Mouse (Mus musculus) stomach, embryonic 14.5 days (tissue): ENCODE data around the gene Usp21. TPM values are rescaled to one million over a fixed set of nuclear protein-coding genes. Genes with fewer than 3 reads are reported as not detected.
"Not testable (repeated sequence)": the region's sequence is repeated elsewhere in the genome, so short reads cannot be mapped to it uniquely, and the experiment has no call there.

ENCODE experiments used
- ATAC-seq: fragments of 200-750 bp; cut with Nextera tagmentation; 2 replicates; pipeline ENCODE4 v1.8.0; 2017; ENCODE audit warnings: low read depth, moderate TSS enrichment; ENCODE audit not compliant: insufficient number of reproducible peaks, insufficient read depth, low FRiP score
- H3K27ac ChIP-seq: fragments of 300-500 bp; sonication (generic); 2 replicates; pipeline ENCODE4 v1.5.1; 2014; ENCODE audit warnings: mild to moderate bottlenecking, low read length, moderate library complexity, mixed read lengths
- H3K27me3 ChIP-seq: fragments of 300-500 bp; sonication (generic); 2 replicates; pipeline ENCODE4 v1.6.1; 2014; ENCODE audit warnings: low read length, control low read depth, mixed read lengths; ENCODE audit not compliant: control insufficient read depth, insufficient read depth
- H3K36me3 ChIP-seq: fragments of 300-500 bp; sonication (generic); 2 replicates; pipeline ENCODE4 v1.6.1; 2014; ENCODE audit warnings: mild to moderate bottlenecking, control low read depth, low read length, moderate library complexity, mixed read lengths; ENCODE audit not compliant: control insufficient read depth, insufficient read depth
- H3K4me1 ChIP-seq: fragments of 300-500 bp; sonication (generic); 2 replicates; pipeline ENCODE4 v1.6.1; 2014; ENCODE audit warnings: low read length, control low read depth, mixed read lengths; ENCODE audit not compliant: control insufficient read depth, insufficient read depth
- H3K4me2 ChIP-seq: fragments of 300-500 bp; sonication (generic); replicated peaks from 2 replicates; pipeline ENCODE4 v1.6.1; 2014; ENCODE audit warnings: low read depth, low read length, control low read depth
- H3K4me3 ChIP-seq: fragments of 300-500 bp; sonication (generic); 2 replicates; pipeline ENCODE4 v1.5.1; 2014; ENCODE audit warnings: low read depth, low read length, control low read depth
- H3K9ac ChIP-seq: fragments of 300-500 bp; sonication (generic); replicated peaks from 2 replicates; pipeline ENCODE4 v1.6.1; 2014; ENCODE audit warnings: low read depth, mild to moderate bottlenecking, control low read depth, low read length, moderate library complexity, mixed read lengths
- H3K9me3 ChIP-seq: fragments of 300-500 bp; sonication (generic); 2 replicates; pipeline ENCODE4 v1.6.1; 2016; ENCODE audit warnings: low read depth, low read length, control low read depth; ENCODE audit not compliant: control insufficient read depth
- WGBS: fragments of 180-500 bp; shearing (Covaris S2); extraction: QIAGEN DNeasy Blood & Tissue Kit; methylation state at CpG from one replicate; pipeline ENCODE4 v1.1.7; 2014; 5-methylcytosine and 5-hydroxymethylcytosine counted together
- polyA plus RNA-seq: library from polyadenylated mRNA; unstranded; fragments of >200 nt; fragmentation: Nextera tagmentation; extraction: Ambion mirVana; gene quantifications from 2 replicates; pipeline ENCODE4 v1.2.1, GENCODE M21; 2014

Usp21 gene
- polyA plus RNA-seq = 68.8 and 70.6 TPM in 2 replicates

- peak within 1 kb of the TSS; percentile 90 for H3K4me3 ChIP-seq
- peak within 1 kb of the TSS; percentile 56 for H3K4me2 ChIP-seq
- H3K27ac ChIP-seq = peak within 1 kb of the TSS; percentile 94
- H3K27me3 ChIP-seq = no peaks in the 10 kb centered on the region
- WGBS = 1% methylated on average over 47 of the region's 49 CpGs
- peak; percentile 94 for ATAC-seq
- peaks cover 13% of the 10 kb centered on the region for H3K4me1 ChIP-seq
- H3K9ac ChIP-seq = peak within 1 kb of the TSS; percentile 94
- no peaks in the 10 kb centered on the region for H3K9me3 ChIP-seq
- H3K36me3 ChIP-seq = peaks cover 47% of the 10 kb centered on the region
These were observed at the start of gene Usp21 for GRCm38 (mm10) chr1:171287136-171288081. TSS of gene Usp21 (minus strand) at chr1:171287991.

DNA sequence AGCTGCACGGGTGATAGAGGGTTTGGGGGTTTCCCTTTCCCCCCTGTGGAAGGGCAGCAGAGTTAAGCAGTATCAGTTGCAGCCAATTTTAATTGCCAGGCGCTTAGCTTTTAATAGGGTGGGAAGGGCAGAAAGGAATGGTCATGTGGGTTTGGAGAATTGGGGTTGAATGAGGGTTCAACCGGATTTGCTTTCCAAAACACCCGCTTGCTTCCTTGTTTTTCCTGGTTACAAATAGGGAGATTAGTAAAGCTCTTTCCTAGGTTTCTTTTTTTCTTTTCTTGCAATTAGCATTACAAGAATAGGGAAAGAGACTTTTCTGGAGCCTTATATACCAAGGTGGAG lies 42.4 kb upstream of the Usp21 start:
- Histone ChIP-seq H3K9ac (peak overlapping the region; percentile 90), H3K36me3 (no peaks in the 10 kb centered on the region), H3K27ac (peak overlapping the region; percentile 99), H3K27me3 (no peaks in the 10 kb centered on the region), H3K4me3 (peak overlapping the region; percentile 74), H3K4me2 (peak overlapping the region; percentile 72), H3K9me3 (no peaks in the 10 kb centered on the region), H3K4me1 (peaks cover 16% of the 10 kb centered on the region; the same call in 1 of the 2 replicates)
- 0 out of 2 replicates have a peak, but pooled peaks have one; percentile 0 for ATAC-seq
- under 1% methylated on average over 4 of the region's 4 CpGs for WGBS

GRCm38 (mm10) chr1:171329433-171330215 lies 41.8 kb upstream of the Usp21 start:
- no peaks in the 10 kb centered on the region for H3K36me3 ChIP-seq
- H3K9ac ChIP-seq = peak overlapping the region; percentile 90
- H3K4me2 ChIP-seq = peak overlapping the region; percentile 72
- peak; percentile 90 for ATAC-seq
- WGBS = under 1% methylated on average over 53 of the region's 61 CpGs
- H3K27me3 ChIP-seq = no peaks in the 10 kb centered on the region
- peak overlapping the region; percentile 74 for H3K4me3 ChIP-seq
- H3K27ac ChIP-seq = peak overlapping the region; percentile 99
- H3K9me3 ChIP-seq = no peaks in the 10 kb centered on the region
- H3K4me1 ChIP-seq = peaks cover 16% of the 10 kb centered on the region; the same call in 1 of the 2 replicates

- peak within 1 kb of the TSS; percentile 72 for H3K4me2 ChIP-seq
- WGBS = under 1% methylated on average over 45 of the region's 48 CpGs
- peak within 1 kb of the TSS; percentile 74 for H3K4me3 ChIP-seq
- no peaks in the 10 kb centered on the region for H3K27me3 ChIP-seq
- peak within 1 kb of the TSS; percentile 99 for H3K27ac ChIP-seq
- peak within 1 kb of the TSS; percentile 90 for H3K9ac ChIP-seq
- peaks cover 16% of the 10 kb centered on the region; the same call in 1 of the 2 replicates for H3K4me1 ChIP-seq
- peak; percentile 89 for ATAC-seq
- no peaks in the 10 kb centered on the region for H3K36me3 ChIP-seq
- no peaks in the 10 kb centered on the region for H3K9me3 ChIP-seq
These were observed 41.1 kb upstream of the Usp21 start, which contains the start of gene Dedd for GRCm38 (mm10) chr1:171328839-171329432. TSS of gene Dedd (plus strand) at chr1:171329145.

DNA sequence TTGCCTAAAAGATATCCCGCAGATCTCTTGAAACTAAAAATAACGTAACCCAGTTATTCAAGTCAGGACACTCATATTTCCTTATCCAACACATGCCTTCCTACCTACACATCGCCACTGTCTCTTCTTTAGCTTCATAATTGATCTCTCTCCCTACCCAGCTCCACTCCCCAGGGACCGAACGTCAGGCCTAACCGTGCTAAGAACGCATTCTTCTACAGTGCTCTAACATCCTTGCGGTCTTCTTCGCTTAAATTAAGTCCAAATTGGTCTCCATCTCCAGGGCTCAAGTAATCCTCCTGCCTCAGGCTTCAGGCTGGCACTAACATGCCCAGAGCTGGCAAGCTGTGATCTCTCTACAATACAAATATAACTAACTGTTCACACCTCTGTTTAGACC lies 40.5 kb upstream of the Usp21 start:
- H3K27me3 ChIP-seq = no peaks in the 10 kb centered on the region
- H3K4me2 ChIP-seq = peak overlapping the region; percentile 69
- peak overlapping the region; percentile 99 for H3K27ac ChIP-seq
- H3K4me1 ChIP-seq = peaks cover 16% of the 10 kb centered on the region; the same call in 1 of the 2 replicates
- H3K36me3 ChIP-seq = no peaks in the 10 kb centered on the region
- WGBS = 20% methylated on average over 9 of the region's 9 CpGs
- peak overlapping the region; percentile 74 for H3K4me3 ChIP-seq
- peak overlapping the region; percentile 90 for H3K9ac ChIP-seq
- ATAC-seq = no peak
- no peaks in the 10 kb centered on the region for H3K9me3 ChIP-seq

- H3K27me3 ChIP-seq, H3K27ac ChIP-seq, H3K9me3 ChIP-seq, H3K36me3 ChIP-seq, H3K9ac ChIP-seq, H3K4me3 ChIP-seq, H3K4me2 ChIP-seq, ATAC-seq: not testable (repeated sequence)
- peaks cover 16% of the 10 kb centered on the region; the same call in 1 of the 2 replicates for H3K4me1 ChIP-seq
- WGBS = 82% methylated on average over 4 of the region's 4 CpGs
These were observed 38.8 kb upstream of the Usp21 start for GRCm38 (mm10) chr1:171326588-171326987.

- Histone ChIP-seq H3K27ac (no peak overlapping the region), H3K4me2 (no peak overlapping the region), H3K4me3 (no peak overlapping the region), H3K9me3 (no peaks in the 10 kb centered on the region), H3K4me1 (peaks cover 9% of the 10 kb centered on the region; the same call in 1 of the 2 replicates), H3K27me3 (no peaks in the 10 kb centered on the region), H3K36me3 (no peaks in the 10 kb centered on the region), H3K9ac (no peak overlapping the region)
- no peak for ATAC-seq
- WGBS = 88% methylated on average over 2 of the region's 2 CpGs
These were observed 37.8 kb upstream of the Usp21 start for GRCm38 (mm10) chr1:171325571-171325970.

- no peak overlapping the region for H3K27ac ChIP-seq
- no peak overlapping the region for H3K9ac ChIP-seq
- H3K4me3 ChIP-seq = no peak overlapping the region
- 63% methylated on average over 1 of the region's 1 CpGs for WGBS
- H3K4me1 ChIP-seq = no peaks in the 10 kb centered on the region
- H3K36me3 ChIP-seq = no peaks in the 10 kb centered on the region
- H3K27me3 ChIP-seq = no peaks in the 10 kb centered on the region
- ATAC-seq = peak; percentile 28; the same call in 1 of the 2 replicates
- H3K9me3 ChIP-seq = no peaks in the 10 kb centered on the region
- H3K4me2 ChIP-seq = no peak overlapping the region
These were observed 34.2 kb upstream of the Usp21 start for GRCm38 (mm10) chr1:171322012-171322411.
